Mouse (Mus musculus) B cell, adult 67 days (primary cell): ENCODE measurements around the gene Olfr788. TPM values are rescaled to one million over a fixed set of nuclear protein-coding genes. Genes with fewer than 3 reads are reported as not detected.

Source experiments
- total RNA-seq, 2 experiments: library from RNA; stranded (reverse); gene quantifications; 4 replicates each; pipeline ENCODE4 v1.2.4; 2023

Olfr788 gene
- total RNA-seq = not detected

DNA sequence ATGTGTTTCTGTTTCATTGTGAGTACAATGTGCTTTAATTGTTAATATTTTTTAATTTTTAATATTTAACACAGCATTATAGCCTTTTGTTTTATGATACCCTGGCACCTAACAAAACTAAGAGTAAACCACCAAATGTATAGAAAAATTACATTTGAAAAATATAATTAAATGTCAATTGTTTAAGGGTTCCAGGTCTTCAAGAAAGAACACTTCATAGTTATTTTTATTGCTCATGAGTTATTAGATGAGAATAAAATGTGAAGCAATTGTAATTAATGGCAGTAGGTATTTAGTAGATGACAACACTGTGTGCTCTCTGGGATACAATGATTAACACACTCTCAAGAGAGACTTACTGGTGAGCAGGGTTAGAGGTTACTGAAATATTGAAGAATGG, at the start of gene Olfr788:
Gene Olfr788 (plus strand): TSS at position 301 of the 400 bp plus-strand sequence.

DNA sequence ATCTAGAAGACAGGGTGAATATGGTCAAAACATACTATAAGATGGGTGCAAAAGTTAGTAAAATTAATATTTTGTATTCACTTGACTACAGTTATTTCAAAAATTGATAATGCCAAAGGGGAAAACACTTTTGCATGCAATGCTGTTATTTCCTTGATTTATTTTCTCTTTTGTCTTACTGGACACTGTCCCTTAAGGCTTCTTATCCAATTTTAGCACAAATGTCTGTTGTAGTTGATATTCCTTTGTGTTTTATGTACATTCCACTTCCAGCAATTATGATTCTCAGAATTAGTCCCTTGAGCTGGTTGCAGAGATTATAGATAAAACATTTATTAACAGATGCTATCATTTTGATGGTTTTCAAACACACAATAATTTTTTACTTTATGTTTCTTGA, 43.8 kb upstream of the Olfr788 start, which contains the start of gene Olfr786:
Gene Olfr786 (plus strand): TSS at position 301 of the 400 bp plus-strand sequence.

DNA sequence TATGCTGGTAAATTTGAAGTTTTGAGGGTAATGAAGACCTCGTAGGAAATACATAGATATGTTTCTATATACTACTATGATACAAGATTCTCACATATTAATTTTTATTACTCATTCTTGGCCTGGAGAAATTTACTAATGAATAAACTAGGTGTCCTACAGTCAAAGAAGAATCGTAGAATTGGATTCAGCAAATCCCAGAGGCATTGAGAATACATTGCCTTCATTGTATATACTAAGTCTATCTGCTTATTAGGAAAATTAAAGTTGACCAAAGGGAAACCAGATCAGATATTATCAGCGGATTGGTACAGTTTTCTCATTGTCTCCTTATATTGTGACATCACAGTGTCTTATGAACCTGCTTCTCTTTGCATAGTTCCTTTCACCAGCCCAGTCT, 9.2 kb upstream of the Olfr788 start, which contains the start of gene Olfr787:
Gene Olfr787 (plus strand): TSS at position 301 of the 400 bp plus-strand sequence.

DNA sequence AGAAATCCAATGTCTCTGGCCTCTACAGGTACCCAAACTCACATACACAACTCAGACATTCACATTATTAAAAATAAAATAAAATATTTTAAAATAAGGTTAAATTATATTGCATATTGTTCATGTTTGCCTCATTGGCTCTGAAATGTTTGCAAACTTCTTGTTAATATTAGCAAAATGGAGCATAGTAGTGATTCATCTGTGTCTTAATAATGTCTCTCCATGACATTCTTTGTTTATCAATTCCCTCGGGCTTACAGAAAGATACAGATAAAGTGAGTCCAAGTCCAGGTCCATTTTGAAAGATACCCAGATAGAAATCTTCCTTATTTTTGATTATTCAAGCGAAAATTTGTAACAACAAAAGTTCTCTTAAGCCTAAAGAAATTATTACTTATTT, 13.7 kb downstream of the Olfr788 start, which contains the start of gene Olfr789:
Gene Olfr789 (plus strand): TSS at position 301 of the 400 bp plus-strand sequence.

DNA sequence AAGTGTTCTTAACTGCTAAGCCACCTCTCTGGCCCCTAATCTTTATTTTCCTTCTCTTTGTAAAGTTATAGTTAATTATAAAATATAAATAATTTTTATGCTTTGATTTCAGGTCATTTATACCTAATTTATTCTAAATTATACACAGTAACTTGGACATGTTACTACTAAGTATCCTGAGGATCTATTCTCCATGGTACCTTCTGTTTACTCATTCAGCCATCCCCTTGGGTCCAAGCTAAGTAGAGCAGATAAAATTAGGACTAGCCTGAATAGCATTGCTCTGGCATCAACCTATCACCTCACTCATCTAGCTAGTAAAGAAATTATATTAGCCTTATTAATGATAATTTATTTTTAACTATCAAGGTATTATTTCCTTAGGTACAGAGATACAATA, 27.4 kb downstream of the Olfr788 start, which contains the start of gene Olfr790:
Gene Olfr790 (plus strand): TSS at position 301 of the 400 bp plus-strand sequence.

DNA sequence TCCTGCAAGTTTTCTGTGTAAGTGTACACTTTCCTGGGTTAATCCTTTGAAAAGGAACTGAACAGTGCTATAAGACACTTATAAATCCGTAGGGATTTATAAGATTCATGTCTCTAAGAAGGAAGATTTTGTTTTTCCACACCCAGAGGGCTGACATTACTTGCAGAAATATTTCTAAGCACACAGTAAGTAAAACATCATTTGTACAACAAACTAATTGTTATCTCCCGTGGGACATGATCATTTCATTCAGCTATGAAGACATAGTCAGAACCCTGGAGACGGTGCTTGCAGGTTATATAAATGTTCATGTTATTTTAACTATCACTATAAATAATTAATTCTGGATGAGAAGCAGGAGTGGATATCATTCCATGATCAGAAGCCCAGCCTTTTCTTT, 50.7 kb downstream of the Olfr788 start, which contains the start of gene Olfr791:
Gene Olfr791 (plus strand): TSS at position 301 of the 400 bp plus-strand sequence.

Other genes with a start within 250 kb of the Olfr788 start
- gene Olfr774, start 234.8 kb upstream of the Olfr788 start, total RNA-seq = not detected
- gene Olfr775, start 222.6 kb upstream of the Olfr788 start, total RNA-seq = not detected
- not detected for gene Olfr776, start 211.9 kb upstream of the Olfr788 start, total RNA-seq
- gene Olfr777, start 199.5 kb upstream of the Olfr788 start, total RNA-seq = not detected
- gene Olfr780, start 152.9 kb upstream of the Olfr788 start, total RNA-seq = not detected
- not detected for gene Olfr781, start 142.1 kb upstream of the Olfr788 start, total RNA-seq
- not detected for gene Olfr782, start 122.1 kb upstream of the Olfr788 start, total RNA-seq
- gene Olfr784, start 86.9 kb upstream of the Olfr788 start, total RNA-seq = not detected
- gene Olfr785, start 65.6 kb upstream of the Olfr788 start, total RNA-seq = not detected
- not detected for gene Olfr786, start 43.7 kb upstream of the Olfr788 start, total RNA-seq
- gene Olfr787, start 9.1 kb upstream of the Olfr788 start, total RNA-seq = not detected
- not detected for gene Olfr789, start 13.8 kb downstream of the Olfr788 start, total RNA-seq
- gene Olfr790, start 27.5 kb downstream of the Olfr788 start, total RNA-seq = not detected
- not detected for gene Olfr791, start 50.8 kb downstream of the Olfr788 start, total RNA-seq
- not detected for gene Olfr792, start 68.2 kb downstream of the Olfr788 start, total RNA-seq
- gene Olfr794, start 96.7 kb downstream of the Olfr788 start, total RNA-seq = not detected
- not detected for gene Olfr796, start 141.6 kb downstream of the Olfr788 start, total RNA-seq
- gene Olfr798, start 156.9 kb downstream of the Olfr788 start, total RNA-seq = not detected
- not detected for gene Olfr799, start 166.5 kb downstream of the Olfr788 start, total RNA-seq
- not detected for gene Olfr800, start 186.7 kb downstream of the Olfr788 start, total RNA-seq
- gene Olfr801, start 202.9 kb downstream of the Olfr788 start, total RNA-seq = not detected
- gene Olfr802, start 217.2 kb downstream of the Olfr788 start, total RNA-seq = not detected
- gene Olfr803, start 223.3 kb downstream of the Olfr788 start, total RNA-seq = not detected
- gene Olfr804, start 232.2 kb downstream of the Olfr788 start, total RNA-seq = not detected